Mouse (Mus musculus) thymus, postnatal 0 days (tissue): ENCODE data around the gene Dapk3. TPM values are rescaled to one million over a fixed set of nuclear protein-coding genes. Genes with fewer than 3 reads are reported as not detected.
A peak's percentile ranks its signal among the peaks of the same experiment; 100 is the strongest.
"Not testable (repeated sequence)": the region's sequence is repeated elsewhere in the genome, so short reads cannot be mapped to it uniquely, and the experiment has no call there.

Experiments
- DNase-seq: peaks from one replicate; pipeline ENCODE4 v3.0.0-alpha.2; 2015; ENCODE audit warnings: low spot score
- polyA plus RNA-seq: library from polyadenylated mRNA; unstranded; fragments of >200 nt; fragmentation: Nextera tagmentation; extraction: Ambion mirVana; gene quantifications from 2 replicates; pipeline ENCODE4 v1.2.1, GENCODE M21; 2015

Gene Dapk3
- polyA plus RNA-seq, 1 experiment from 2014 or later: 54.1 TPM

- no peak for DNase-seq
These were observed 16.2 kb downstream of the Dapk3 start for GRCm38 (mm10) chr10:81198990-81199389.

GRCm38 (mm10) chr10:81200141-81200540, 17.3 kb downstream of the Dapk3 start:
- no peak for DNase-seq

DNA sequence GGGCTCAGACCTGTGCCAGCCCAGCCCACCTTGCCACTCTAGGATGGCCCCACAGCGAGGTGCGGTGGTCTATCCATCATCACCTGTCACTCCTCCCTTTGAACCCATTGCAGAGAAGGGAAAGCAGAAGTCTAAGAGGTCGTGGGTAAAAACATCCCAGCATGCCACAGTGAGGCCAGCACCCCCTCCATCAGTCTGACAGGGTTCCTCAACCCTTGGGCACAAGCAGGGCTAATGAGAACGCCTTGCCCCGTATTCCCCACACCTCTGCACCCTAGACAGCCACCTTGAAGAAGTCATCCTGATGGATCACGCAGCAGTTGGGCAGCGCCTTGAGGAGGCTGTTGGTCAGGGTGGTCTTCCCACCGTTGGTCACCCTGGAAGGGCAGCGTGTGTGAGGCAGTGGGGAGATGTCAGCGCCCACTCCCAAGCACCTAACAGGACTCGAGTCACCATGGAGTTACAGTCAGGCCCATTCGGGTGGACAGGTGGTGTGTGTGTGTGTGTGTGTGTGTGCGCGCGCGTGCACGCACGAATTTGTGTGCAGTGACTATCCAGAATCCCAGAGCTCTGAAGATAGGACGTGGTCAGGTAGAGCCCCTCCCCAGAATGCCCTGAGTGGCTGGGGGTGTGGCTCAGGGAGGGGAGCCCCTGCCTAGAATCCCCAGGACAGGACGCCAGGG, 17.9 kb downstream of the Dapk3 start:
- DNase-seq: no peak

DNA sequence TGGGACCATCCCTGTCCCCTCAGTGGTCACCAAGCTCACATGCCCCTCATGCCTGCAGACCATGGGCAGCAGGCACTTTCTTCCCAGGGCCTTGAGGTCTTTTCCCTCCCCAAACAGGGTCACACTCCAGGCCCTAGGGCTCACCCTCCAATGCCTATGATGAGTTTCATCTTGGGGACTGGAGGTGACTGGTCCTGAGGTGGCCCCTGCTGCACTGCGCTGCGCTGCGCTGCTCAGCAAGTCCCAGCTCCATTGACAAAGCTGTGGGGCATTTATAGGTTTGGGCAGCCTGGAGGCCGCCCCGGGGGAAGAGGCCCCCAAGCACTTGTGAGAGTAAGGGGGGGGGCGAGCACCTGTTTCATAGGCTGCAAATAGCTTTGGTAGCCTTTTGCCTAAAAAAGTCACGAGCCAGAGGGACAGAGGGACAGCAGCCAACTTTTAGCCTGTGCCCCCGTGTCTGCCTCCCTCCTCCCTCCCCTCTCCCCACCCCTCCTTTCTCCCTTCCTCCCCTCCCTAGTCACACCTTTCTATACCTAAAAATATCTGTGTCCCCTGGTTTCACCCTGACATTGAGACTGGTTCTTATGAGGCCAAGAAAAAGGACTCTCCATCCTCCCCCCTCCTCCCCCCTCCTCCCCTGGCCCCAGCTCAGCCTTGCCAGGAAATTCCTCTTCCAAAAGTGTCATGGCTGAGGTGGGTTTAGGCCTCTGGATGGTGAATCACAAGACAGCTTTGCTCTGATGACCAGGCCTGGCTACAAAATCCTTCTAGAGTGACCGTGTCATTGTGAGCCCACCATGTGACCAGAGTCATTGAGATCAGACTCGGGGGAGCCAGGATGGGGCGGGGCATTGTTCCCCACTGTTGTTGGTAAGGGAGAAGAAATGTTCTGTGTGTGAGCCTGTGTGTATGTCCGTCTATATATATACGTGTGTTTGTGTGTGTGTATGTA, 19.3 kb downstream of the Dapk3 start, which contains the start of gene Nmrk2:
Gene Nmrk2, minus strand, starts transcription at position 245 of the 952 bp plus-strand sequence.
- no peak for DNase-seq

GRCm38 (mm10) chr10:81202978-81203720, 20.3 kb downstream of the Dapk3 start:
- no peak for DNase-seq

DNA sequence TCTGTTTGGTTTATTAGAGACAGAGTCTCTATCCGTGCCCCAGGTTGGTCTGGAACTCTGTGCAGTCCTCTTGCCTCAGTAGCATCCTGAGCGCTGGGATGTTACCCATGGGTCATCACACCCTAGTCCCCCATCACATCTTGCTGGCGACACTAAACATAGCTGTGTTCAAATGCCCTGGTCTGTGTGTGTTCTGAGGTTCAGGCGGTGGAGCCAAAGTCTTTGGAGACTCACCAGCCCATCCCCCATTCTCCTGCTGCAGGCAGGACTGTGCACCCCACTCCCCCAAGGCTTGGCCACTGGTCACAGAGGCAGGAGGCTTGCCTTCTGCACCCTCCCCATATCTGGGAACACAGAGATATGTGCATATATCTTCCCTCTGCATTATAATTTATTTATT, 21.3 kb downstream of the Dapk3 start:
- no peak for DNase-seq

DNA sequence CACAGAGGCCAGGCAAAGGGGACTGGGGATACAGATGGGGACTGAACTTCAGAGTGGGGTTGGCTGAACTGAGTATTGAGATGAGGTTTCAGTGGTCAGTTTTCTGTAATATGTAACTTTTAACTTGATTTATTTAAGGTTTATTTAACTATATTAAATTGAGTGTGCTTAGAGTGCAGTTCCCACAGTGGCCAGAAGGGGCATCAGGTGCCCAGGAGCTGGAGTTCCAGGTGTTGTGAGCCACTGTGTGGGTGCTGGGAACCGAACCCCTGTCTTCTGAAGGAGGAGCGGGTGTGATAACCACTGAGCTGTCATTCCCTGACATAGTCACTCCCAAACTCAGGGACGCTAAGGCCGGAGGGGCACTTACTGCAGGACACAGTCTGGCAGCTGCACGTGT, 27.3 kb downstream of the Dapk3 start:
- DNase-seq: no peak

DNA sequence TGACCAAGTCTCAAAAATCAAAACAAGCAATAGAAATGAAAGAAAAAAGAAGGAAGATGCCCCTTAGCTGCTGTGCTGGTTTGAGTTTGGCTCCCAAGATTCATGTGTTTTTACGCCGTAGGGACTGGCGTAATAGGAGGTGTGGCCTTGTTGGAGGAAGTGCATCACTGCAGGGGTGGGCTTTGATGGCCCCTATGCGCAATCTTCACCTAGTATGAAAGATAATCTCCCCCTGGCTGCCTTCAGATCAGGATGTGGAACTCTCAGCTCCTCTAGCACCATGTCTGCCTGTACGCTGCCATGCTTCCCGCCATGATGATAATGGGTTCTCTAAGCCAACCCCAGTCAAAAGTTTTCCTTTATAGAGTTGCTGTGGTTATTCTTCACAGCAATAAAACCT, 33.5 kb downstream of the Dapk3 start:
- DNase-seq: no peak

DNA sequence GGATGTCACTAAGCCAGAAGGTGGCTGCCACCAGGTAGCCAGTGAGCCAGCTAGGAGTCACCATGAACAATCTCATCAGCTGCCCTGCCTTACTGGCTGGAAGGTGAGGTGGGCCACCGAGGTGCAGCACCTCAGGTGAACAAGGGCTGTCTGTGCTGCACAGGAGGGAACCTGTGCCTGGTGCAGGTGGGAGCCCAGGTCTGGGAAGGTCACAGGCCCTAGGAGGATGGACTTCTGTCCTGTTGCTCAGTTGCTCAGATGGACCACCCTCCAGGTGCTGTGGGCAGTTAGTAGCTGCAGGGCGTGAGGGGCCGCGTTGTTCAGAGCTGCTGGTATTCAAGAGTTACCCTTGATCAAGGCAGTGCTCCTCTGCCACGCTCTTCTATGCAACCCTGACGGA, 34.0 kb downstream of the Dapk3 start:
- DNase-seq: no peak

- DNase-seq: peak; percentile 48
These were observed 34.5 kb downstream of the Dapk3 start for GRCm38 (mm10) chr10:81217267-81217666.

DNA sequence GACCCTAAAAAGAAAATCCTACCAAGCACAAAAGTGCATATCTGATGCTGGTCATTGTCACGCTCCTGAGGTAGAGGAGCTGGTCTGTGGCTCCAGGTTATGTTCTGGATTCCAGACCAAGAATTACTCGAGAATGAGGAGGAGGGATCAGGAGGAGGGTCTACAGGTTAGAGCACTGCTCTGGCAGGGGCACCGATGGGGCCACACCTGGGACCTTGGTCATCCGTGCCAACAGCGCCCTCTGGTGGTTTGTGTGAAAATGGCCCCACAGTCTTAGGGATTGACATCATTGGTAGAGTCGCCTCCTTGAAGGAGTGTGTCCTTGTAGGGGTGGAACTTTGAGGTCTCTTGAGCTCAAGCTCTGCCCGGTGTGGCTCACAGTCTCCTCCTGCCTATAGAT, 35.2 kb downstream of the Dapk3 start:
- DNase-seq: peak; percentile 75

DNA sequence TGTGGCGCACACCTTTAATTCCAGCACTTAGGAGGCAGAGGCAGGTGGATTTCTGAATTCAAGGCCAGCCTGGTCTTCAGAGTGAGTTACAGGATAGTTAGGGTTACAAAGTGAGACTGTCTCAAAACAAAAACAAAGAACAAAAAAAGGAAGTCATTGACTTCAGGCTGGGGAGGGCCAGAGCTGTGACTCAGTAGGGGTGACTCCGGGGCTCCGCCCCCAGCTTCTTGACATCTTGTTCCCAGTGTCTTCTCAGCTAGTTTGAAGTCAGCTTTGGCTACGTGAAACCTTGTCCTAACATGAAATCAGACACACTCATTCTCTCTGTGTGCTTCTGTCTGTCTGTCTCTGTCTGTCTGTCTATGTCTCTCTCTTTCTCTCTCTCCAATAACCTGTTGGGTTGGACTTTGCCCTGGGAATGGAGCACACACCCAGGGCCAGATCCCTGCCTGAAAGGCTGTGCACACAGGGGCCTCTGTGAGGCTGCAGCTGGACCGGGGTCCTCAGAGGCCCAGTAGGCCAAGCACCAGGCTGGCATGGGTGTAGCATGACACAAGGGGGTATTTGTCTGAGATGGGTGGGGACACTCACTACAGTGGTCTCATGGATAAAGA, 38.7 kb downstream of the Dapk3 start:
- DNase-seq: no peak

DNA sequence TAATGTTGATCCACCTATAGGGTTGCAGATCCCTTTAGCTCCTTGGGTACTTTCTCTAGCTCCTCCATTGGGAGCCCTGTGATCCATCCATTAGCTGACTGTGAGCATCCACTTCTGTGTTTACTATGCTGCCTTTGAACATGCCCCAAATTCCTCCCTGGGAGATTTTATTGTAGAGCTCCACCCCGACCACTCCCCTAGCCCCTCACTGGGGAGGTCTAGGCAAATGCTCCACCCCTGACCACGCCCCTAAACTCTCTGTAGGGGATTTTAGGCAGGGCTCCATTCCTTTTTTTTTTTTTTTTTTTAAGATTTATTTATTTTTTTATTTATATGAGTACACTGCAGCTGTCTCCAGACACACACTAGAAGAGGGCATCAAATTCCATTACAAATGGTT, 40.9 kb downstream of the Dapk3 start:
- DNase-seq: not testable (repeated sequence)

GRCm38 (mm10) chr10:81229735-81230437, 47.1 kb downstream of the Dapk3 start:
- peak; percentile 56 for DNase-seq

- DNase-seq: no peak
These were observed 47.9 kb downstream of the Dapk3 start, which contains the start of gene Atcay for GRCm38 (mm10) chr10:81230438-81231332. Gene Atcay, minus strand, starts transcription at chr10:81230833.

DNA sequence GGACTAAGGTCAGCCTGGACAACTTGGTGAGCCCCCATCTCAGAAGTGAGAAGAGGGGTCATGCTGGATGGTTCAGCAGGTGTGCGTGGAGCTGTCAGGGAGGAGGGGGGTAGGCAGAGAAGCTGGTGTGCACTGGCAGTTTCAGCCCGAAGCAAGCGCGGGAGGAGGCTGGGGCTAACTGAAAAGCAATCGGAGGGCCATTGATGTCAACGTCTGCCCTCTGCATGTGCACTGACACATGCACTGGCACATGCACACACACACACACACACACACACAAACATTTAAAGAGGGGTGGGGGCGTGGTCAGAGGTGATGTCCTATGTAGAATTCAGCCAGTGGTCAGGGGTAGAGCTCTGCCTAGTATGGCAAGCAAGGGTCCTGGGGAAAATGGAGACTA, 48.6 kb downstream of the Dapk3 start:
- DNase-seq: no peak

GRCm38 (mm10) chr10:81232580-81233225, 49.9 kb downstream of the Dapk3 start, which contains the start of gene Zfr2:
Gene Zfr2, plus strand, starts transcription at chr10:81233155.
- peak; percentile 92 for DNase-seq

DNA sequence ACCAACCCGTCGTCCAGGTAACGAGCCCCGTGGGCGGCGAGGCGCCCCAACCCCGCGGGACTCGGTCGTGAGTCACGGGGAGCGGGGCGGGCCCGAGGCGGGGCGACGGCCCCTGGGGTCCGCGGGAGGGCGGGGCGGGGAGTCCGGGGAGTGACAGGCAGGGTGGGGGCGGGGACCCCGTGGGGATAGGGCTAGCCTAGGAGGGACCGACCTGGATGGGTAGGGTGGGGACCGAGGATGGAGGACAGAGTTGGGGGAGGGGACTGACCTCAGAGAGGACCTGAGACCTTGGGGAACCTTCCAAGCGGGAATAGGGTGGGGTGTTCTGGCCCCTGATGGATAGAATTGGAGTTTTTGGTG, 50.4 kb downstream of the Dapk3 start:
- DNase-seq: no peak

DNA sequence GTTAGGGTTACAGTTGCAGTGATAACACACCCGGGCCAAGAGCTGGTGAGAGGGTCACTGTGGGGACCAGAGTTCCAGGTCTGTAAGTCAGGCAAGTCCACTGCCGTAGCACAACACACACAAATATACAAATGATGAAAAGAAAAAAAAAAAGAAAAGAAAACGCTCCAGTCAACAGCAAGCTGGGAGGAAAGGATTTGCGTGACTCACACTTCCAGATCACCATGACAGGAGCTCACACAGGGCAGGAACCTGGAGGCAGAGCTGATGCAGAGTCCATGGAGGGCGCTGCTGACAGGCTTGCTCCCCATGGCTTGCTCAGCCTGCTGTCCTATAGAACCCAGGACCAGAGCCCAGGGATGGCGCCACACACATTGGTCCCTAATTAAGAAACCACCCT, 51.4 kb downstream of the Dapk3 start:
- no peak for DNase-seq
